Mouse (Mus musculus): ENCODE measurements around the gene E430018J23Rik. TPM values are rescaled to one million over a fixed set of nuclear protein-coding genes. Genes with fewer than 3 reads are reported as not detected.
"Not testable (repeated sequence)": the region's sequence is repeated elsewhere in the genome, so short reads cannot be mapped to it uniquely, and the experiment has no call there.

Gene E430018J23Rik
- total RNA-seq, 2 experiments from 2014 or later = 4.7 to 5.7 TPM

DNA sequence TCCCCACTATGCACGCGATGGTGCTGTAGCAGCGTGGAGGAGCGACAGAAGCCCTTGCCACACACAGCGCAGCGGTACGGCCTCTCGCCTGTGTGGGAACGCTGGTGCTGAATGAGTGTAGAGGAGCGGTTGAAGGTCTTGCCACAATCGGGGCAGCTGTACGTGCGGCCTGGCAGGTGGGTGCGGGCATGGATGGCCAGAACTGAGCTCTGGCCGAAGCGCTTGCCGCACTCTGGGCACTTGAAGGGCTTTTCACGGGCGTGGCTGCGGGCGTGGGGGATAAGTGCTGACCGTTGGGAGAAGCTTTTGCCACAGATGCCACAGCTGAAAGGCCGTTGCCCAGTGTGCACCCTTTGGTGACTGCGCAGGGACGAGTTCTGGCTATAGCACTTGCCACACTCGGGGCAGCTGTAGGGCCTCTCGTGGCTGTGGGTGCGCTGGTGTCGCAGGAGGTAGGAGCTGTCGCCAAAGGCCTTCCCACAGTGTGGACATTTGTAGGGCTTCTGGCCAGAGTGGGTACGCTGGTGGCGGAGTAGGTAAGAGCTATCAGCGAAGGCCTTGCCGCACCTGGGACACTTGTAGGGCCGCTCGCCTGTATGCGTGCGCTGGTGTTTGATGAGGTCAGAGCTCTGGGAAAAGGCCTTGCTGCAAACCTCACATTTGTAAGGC, 49.9 kb downstream of the E430018J23Rik start:
- intact Hi-C loops (cut with DNase I) = loop anchor here (2.0 to 5.0 kb wide), 2 partner anchors 35 to 81 kb away; partner anchors contain the start of gene Dctpp1
- DNase-seq = peak in 1 of 2 experiments; percentile 16

DNA sequence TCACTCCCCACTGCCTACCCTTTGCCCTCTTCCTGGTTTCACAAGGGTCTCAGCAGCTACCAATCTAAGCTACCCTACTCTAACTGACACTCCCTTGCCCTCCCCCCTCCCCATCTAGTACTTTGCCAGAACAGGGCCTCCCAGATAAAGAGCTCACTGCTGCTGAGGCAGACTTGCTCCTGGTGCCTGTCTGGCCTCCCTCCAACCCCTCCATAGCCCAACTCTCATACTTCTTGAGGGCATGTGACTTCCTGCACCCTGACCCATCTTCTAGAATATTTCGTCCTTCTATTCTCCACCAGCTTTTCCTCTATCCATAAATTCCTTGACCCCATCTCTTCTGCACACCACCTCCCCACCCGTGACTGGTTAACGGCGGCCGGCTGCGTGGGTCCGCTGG, 50.5 kb downstream of the E430018J23Rik start:
- no peak for DNase-seq
- intact Hi-C loops (cut with DNase I) = loop anchor here (2.0 to 5.0 kb wide), 2 partner anchors 34 to 81 kb away; partner anchors contain the start of gene Dctpp1

DNA sequence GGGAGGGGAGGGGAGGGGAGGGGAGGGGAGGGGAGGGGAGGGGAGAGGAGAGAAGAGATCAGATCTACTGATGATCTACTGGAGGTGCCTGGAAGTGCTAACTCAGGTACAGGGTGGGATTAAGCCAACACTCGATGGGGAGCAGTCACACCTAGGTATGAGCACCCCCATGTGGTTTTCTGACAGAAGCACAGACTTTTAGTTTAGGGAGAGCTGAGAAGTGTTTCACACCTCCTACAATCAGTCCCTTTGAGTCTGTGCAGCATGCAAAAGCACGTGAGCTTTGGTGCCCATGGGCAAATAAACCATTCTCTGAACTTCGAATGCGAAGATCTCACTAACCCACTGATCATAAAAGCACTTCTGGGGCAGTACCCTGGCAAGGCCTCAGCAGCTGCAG, 51.1 kb downstream of the E430018J23Rik start:
- intact Hi-C loops (cut with DNase I) = loop anchor here (2.0 to 5.0 kb wide), 2 partner anchors 34 to 80 kb away; partner anchors contain the start of gene Dctpp1
- DNase-seq = peak in 1 of 2 experiments; percentile 35

DNA sequence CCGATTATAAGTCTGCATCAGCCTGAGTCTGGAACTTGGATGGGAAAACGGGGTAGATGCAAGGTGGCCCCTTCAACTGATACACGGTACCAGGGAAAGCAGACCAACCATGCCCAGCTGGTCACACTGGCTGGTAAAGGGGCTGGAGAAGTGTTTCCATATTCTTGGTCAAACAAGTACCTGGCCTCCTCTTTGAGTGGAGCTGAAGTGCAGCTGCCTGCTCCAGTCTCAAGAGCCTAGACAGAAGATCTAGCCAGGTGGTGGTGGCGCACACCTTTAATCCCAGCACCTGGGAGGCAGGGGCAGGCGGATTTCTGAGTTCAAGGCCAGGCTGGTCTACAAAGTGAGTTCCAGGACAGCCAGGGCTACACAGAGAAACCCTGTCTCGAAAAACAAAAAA, 51.6 kb downstream of the E430018J23Rik start:
- not testable (repeated sequence) for DNase-seq
- intact Hi-C loops (cut with DNase I) = loop anchor here (2.0 to 5.0 kb wide), 2 partner anchors 33 to 80 kb away; partner anchors contain the start of gene Dctpp1

DNA sequence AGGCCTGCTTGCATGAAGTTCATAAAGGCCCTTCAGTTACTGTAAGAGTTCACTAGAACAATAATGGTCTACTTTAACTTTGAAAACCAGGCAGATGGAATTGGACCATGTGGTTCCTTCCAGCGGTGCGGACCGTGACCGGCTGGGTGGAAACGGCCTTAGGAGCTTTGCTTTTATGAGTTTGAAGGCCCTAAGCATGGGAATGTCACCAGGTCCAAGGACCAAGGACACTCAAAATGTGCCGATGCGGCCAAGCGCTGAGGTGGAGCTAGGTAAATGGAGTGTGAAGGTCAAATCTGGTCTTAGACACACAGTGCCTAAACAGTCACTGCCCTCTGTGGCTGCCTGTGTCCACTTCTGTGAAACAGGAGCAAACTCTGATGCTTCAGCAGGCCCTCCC, 52.1 kb downstream of the E430018J23Rik start:
- no peak for DNase-seq
- intact Hi-C loops (cut with DNase I) = loop anchor here (5.0 kb wide), 1 partner anchor 79 kb away; the partner anchor contains the start of gene Dctpp1

Other genes starting within 250 kb of the E430018J23Rik start
- 10 to 100 TPM; 46.8 to 49.2 TPM for gene Cd2bp2, start 197.6 kb downstream of the E430018J23Rik start, total RNA-seq (2021)
- gene Tbc1d10b, start 185.2 kb downstream of the E430018J23Rik start, total RNA-seq (2021) = 10 to 100 TPM; 35.3 to 37.2 TPM
- 1 to 10 TPM; 1.7 to 2.5 TPM for gene Mylpf, start 184.7 kb downstream of the E430018J23Rik start, total RNA-seq (2021)
- gene Zfp553, start 160.6 kb downstream of the E430018J23Rik start, total RNA-seq (2021) = 1 to 10 TPM; 6.8 to 8.8 TPM
- gene Sept1, start 160.5 kb downstream of the E430018J23Rik start, total RNA-seq (2021) = 10 to 100 TPM; 11.5 to 15.5 TPM
- gene Zfp771, start 149.4 kb downstream of the E430018J23Rik start, total RNA-seq (2021) = 10 to 100 TPM; 14.3 to 15.9 TPM
- gene Dctpp1, start 132.9 kb downstream of the E430018J23Rik start, total RNA-seq (2021) = 10 to 100 TPM; 45.2 to 48.5 TPM
- 10 to 100 TPM; 39.4 to 49.4 TPM for gene Sephs2, start 119.6 kb downstream of the E430018J23Rik start, total RNA-seq (2021)
- 1 to 10 TPM; 2.8 to 3.7 TPM for gene Itgal, start 97.4 kb downstream of the E430018J23Rik start, total RNA-seq (2021)
- gene Zfp768, start 48.0 kb downstream of the E430018J23Rik start, total RNA-seq (2021) = 10 to 100 TPM; 40.4 to 43.0 TPM
- gene Zfp747, start 17.6 kb downstream of the E430018J23Rik start, total RNA-seq (2021) = 1 to 10 TPM; 5.5 to 5.6 TPM
- 1 to 10 TPM; 2.9 to 3.2 TPM for gene 9130019O22Rik, start 6.5 kb downstream of the E430018J23Rik start, total RNA-seq (2021)
- gene Zfp764, start 13.2 kb upstream of the E430018J23Rik start, total RNA-seq (2021) = 1 to 10 TPM; 4.7 TPM
- gene Zfp688, start 28.4 kb upstream of the E430018J23Rik start, total RNA-seq (2021) = 1 to 10 TPM; 3.8 to 6.2 TPM
- 1 to 10 TPM; 2.7 to 3.0 TPM for gene Zfp689, start 55.5 kb upstream of the E430018J23Rik start, total RNA-seq (2021)
- 10 to 100 TPM; 27.1 to 27.4 TPM for gene Prr14, start 66.0 kb upstream of the E430018J23Rik start, total RNA-seq (2021)
- 10 to 100 TPM; 41.6 to 42.1 TPM for gene Fbrs, start 85.6 kb upstream of the E430018J23Rik start, total RNA-seq (2021)
- gene Srcap, start 118.4 kb upstream of the E430018J23Rik start, total RNA-seq (2021) = 10 to 100 TPM; 67.8 to 74.8 TPM
- gene Gm42715, start 126.0 kb upstream of the E430018J23Rik start, total RNA-seq (2021) = 10 to 100 TPM; 14.1 to 14.3 TPM
- gene Tmem265, start 167.8 kb upstream of the E430018J23Rik start, total RNA-seq (2021) = not detected
- gene Phkg2, start 179.7 kb upstream of the E430018J23Rik start, total RNA-seq (2021) = 10 to 100 TPM; 21.0 to 21.1 TPM
- gene Ccdc189, start 195.0 kb upstream of the E430018J23Rik start, total RNA-seq (2021) = 1 to 10 TPM; 7.3 to 8.7 TPM
- 10 to 100 TPM; 54.3 to 57.0 TPM for gene Rnf40, start 195.1 kb upstream of the E430018J23Rik start, total RNA-seq (2021)
- gene Zfp629, start 222.2 kb upstream of the E430018J23Rik start, total RNA-seq (2021) = 10 to 100 TPM; 32.4 to 35.1 TPM